Mouse (Mus musculus) heart, postnatal 36 days (tissue): Measurements from ENCODE around the gene Tuba3a. TPM values are rescaled to one million over a fixed set of nuclear protein-coding genes. Genes with fewer than 3 reads are reported as not detected.
"Not testable (repeated sequence)": the region's sequence is repeated elsewhere in the genome, so short reads cannot be mapped to it uniquely, and the experiment has no call there.

Source experiments
- DNase-seq, 2 experiments: peaks; one replicate each; pipeline ENCODE4 v3.0.0; 2021 to 2022
- intact Hi-C: fragments of 180-260 bp; cut with DNase I; formaldehyde crosslinking; loops from one replicate; pipeline ENCODE4 v1.15.1; 2025
- total RNA-seq, 2 experiments: library from RNA; stranded (reverse); gene quantifications; 2 replicates each; pipeline ENCODE4 v1.2.3; 2021

The Tuba3a gene
- total RNA-seq, 2 experiments from 2014 or later: not detected

- DNase-seq: no peak
- intact Hi-C loops: no loop called here
Measured at GRCm38 (mm10) chr6:125309406-125309805, 23.6 kb upstream of the Tuba3a start.

- no peak for DNase-seq
- intact Hi-C loops: no loop called here
Measured at GRCm38 (mm10) chr6:125308921-125309320, 23.1 kb upstream of the Tuba3a start.

- no peak for DNase-seq
- intact Hi-C loops: no loop called here
Measured at GRCm38 (mm10) chr6:125307091-125307490, 21.2 kb upstream of the Tuba3a start.

GRCm38 (mm10) chr6:125305465-125305864, 19.6 kb upstream of the Tuba3a start:
- intact Hi-C loops: no loop called here
- DNase-seq: no peak

- intact Hi-C loops, DNase-seq: not testable (repeated sequence)
Measured at GRCm38 (mm10) chr6:125304408-125304807, 18.6 kb upstream of the Tuba3a start.

GRCm38 (mm10) chr6:125303242-125303641, 17.4 kb upstream of the Tuba3a start:
- DNase-seq: no peak

GRCm38 (mm10) chr6:125302231-125302982, 16.6 kb upstream of the Tuba3a start:
- DNase-seq: no peak

More at GRCm38 (mm10) chr6:125303242-125303641, 17.4 kb upstream of the Tuba3a start:
- intact Hi-C loops: no loop called here

GRCm38 (mm10) chr6:125300982-125301381, 15.1 kb upstream of the Tuba3a start:
- intact Hi-C loops: no loop called here
- DNase-seq: no peak

More at GRCm38 (mm10) chr6:125302231-125302982, 16.6 kb upstream of the Tuba3a start:
- intact Hi-C loops: no loop called here

- DNase-seq: no peak
- intact Hi-C loops: no loop called here
Measured at GRCm38 (mm10) chr6:125297149-125297820, 11.4 kb upstream of the Tuba3a start.

GRCm38 (mm10) chr6:125294049-125294448, 8.2 kb upstream of the Tuba3a start:
- no peak for DNase-seq
- intact Hi-C loops: no loop called here

GRCm38 (mm10) chr6:125292256-125292655, 6.4 kb upstream of the Tuba3a start:
- intact Hi-C loops: no loop called here
- DNase-seq: no peak

- DNase-seq: no peak
- intact Hi-C loops: no loop called here
Measured at GRCm38 (mm10) chr6:125291329-125291728, 5.5 kb upstream of the Tuba3a start.

- intact Hi-C loops: no loop called here
- DNase-seq: no peak
Measured at GRCm38 (mm10) chr6:125288730-125289129, 2.9 kb upstream of the Tuba3a start.

GRCm38 (mm10) chr6:125286944-125287343, 1.1 kb upstream of the Tuba3a start:
- DNase-seq: no peak
- intact Hi-C loops: no loop called here

- intact Hi-C loops: no loop called here
- DNase-seq: no peak
Measured at GRCm38 (mm10) chr6:125284751-125285150, 1.1 kb downstream of the Tuba3a start.

GRCm38 (mm10) chr6:125284250-125284649, 1.6 kb downstream of the Tuba3a start:
- DNase-seq: no peak
- intact Hi-C loops: no loop called here

- DNase-seq, intact Hi-C loops: not testable (repeated sequence)
Measured at GRCm38 (mm10) chr6:125282721-125283120, 3.1 kb downstream of the Tuba3a start.

- intact Hi-C loops: loop anchor here (5.0 kb wide), 1 partner anchor 48 kb away; no protein-coding TSS in a partner anchor
- DNase-seq: no peak
Measured at GRCm38 (mm10) chr6:125279729-125280128, 6.1 kb downstream of the Tuba3a start.

- intact Hi-C loops: loop anchor here (1.0 to 5.0 kb wide), 5 partner anchors 52 to 327 kb away; partner anchors contain the start of gene Iffo1
- peak; percentile 35 to 49 for DNase-seq
Measured at GRCm38 (mm10) chr6:125274841-125275563, 10.8 kb downstream of the Tuba3a start.

GRCm38 (mm10) chr6:125272228-125272785, 13.5 kb downstream of the Tuba3a start:
- intact Hi-C loops: loop anchor here (5.0 kb wide), 3 partner anchors 110 to 330 kb away; partner anchors contain the start of gene Iffo1

More at GRCm38 (mm10) chr6:125272228-125272785, 13.5 kb downstream of the Tuba3a start:
- no peak for DNase-seq
